Mouse (Mus musculus): ENCODE results near the gene Gas7. TPM values are rescaled to one million over a fixed set of nuclear protein-coding genes. Genes with fewer than 3 reads are reported as not detected.

The Gas7 gene
- total and polyA plus RNA-seq, 3 experiments: 5.8 to 11.5 (median 9.3) TPM

DNA sequence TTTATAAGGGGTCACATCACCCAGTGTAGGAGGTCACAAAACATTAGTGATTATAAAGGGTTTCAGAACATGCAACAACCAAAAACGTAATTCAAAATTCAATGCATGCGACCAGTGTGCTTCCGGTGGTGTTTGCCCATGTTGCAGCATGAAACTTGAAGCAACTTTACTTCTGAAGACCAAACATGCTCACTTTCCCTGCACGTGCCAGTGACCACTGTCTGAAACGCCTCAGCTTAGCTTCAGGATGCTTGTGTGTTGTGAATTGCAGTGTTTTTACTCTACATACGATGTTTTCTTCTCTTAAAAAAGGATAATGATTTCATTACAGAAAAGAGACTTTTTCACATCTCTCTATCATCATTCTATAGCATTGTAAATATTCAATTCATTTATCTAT lies 283.1 kb downstream of the Gas7 start:
- H3K4me3 ChIP-seq: no peak overlapping the region

More for the DNA sequence above, 283.1 kb downstream of the Gas7 start:
- DNase-seq: no peak
- Histone ChIP-seq H3K27me3 (ENCODE audit: control insufficient read depth, insufficient read depth, low read length) (no peaks in the 10 kb centered on the region), H3K9ac (ENCODE audit: low read depth, low read length) (no peak overlapping the region), H3K36me3 (ENCODE audit: control insufficient read depth, insufficient read depth, low read length) (no peaks in the 10 kb centered on the region), H3K27ac (no peak overlapping the region), H3K79me2 (replicated peaks; ENCODE audit: control insufficient read depth, insufficient read depth, low read length) (no peaks in the 10 kb centered on the region), H3K4me1 (ENCODE audit: control insufficient read depth, insufficient read depth, low read length) (no peaks in the 10 kb centered on the region)
- WGBS: 82% methylated on average over 6 of the region's 6 CpGs
- intact Hi-C loops (cut with DNase I): no loop called here
- TF ChIP-seq CTCF (IDR thresholded peaks at IDR 0.05) (no peak), POLR2A (IDR thresholded peaks at IDR 0.05; ENCODE audit: insufficient read depth, low read depth, low read length) (no peak), EP300 (IDR thresholded peaks at IDR 0.05; ENCODE audit: insufficient read depth, low read depth, low read length) (no peak)

Other genes starting within 250 kb of the Gas7 start
- under 1 TPM in 1 of 2 experiments, not detected in 1; 0.05 TPM for gene Myh4, start 217.4 kb upstream of the Gas7 start, total RNA-seq (2021)
- gene Myh4, start 217.4 kb upstream of the Gas7 start, polyA plus RNA-seq (2012; rRNA removed): not detected in 2 replicates
- not detected for gene Myh8, start 178.3 kb upstream of the Gas7 start, total RNA-seq (2021)
- gene Myh8, start 178.3 kb upstream of the Gas7 start, polyA plus RNA-seq (2012; rRNA removed): 0.06 TPM in 1 of 2 replicates, not detected in the other
- gene Myh13, start 133.8 kb upstream of the Gas7 start, total RNA-seq (2021): under 1 TPM in 1 of 2 experiments, not detected in 1; 0.05 TPM
- not detected in 2 replicates for gene Myh13, start 133.8 kb upstream of the Gas7 start, polyA plus RNA-seq (2012; rRNA removed)
- not detected for gene Rcvrn, start 239.9 kb downstream of the Gas7 start, total RNA-seq (2021)
- not detected in 2 replicates for gene Rcvrn, start 239.9 kb downstream of the Gas7 start, polyA plus RNA-seq (2012; rRNA removed)

Data from heart, adult 2 months (tissue).